Mouse (Mus musculus): ENCODE results near the gene Ncoa3. TPM values are rescaled to one million over a fixed set of nuclear protein-coding genes. Genes with fewer than 3 reads are reported as not detected.
"Not testable (repeated sequence)": the region's sequence is repeated elsewhere in the genome, so short reads cannot be mapped to it uniquely, and the experiment has no call there.

Ncoa3 gene
- total RNA-seq (2021) = 10 to 100 TPM; 32.1 to 35.9 TPM
- long read RNA-seq, experiment 1, full-length matches to known transcripts = 2 of 6 reads
- long read RNA-seq, experiment 1, partial matches to known transcripts = 3 of 6 reads
- long read RNA-seq, experiment 1, other reads (novel, unspliced or antisense) = 1 of 6 reads
- long read RNA-seq, experiment 2, full-length matches to known transcripts = 2 of 2 reads
- long read RNA-seq, experiment 2, partial matches to known transcripts = 0 of 2 reads
- long read RNA-seq, experiment 2, other reads (novel, unspliced or antisense) = 0 of 2 reads

GRCm38 (mm10) chr2:165992270-165993172, at the start of gene Ncoa3:
Gene Ncoa3 (plus strand): TSS chr2:165992636.
- peak; percentile 93 to 96 for DNase-seq (ENCODE audit: low spot score in 2 of 2)

DNA sequence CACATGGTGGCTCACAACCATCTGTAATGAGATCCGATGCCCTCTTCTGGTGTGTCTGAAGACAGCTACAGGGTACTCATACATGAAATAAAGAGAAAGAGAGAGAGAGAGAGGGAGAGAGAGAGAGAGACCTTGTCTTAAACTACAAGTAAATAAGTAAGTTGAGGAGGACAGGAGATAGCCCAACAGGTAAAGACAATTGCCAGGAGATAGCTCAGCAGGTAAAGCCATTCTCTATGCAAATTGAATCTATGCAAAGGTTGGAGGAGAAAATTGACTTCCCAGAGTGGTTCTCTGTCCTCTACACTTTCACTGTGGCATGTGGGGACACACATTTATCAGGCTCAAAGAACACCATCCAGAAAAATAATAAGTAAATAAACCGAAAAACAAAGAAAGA, 49.3 kb upstream of the Ncoa3 start:
- no peak for DNase-seq (ENCODE audit: low spot score in 2 of 2)

DNA sequence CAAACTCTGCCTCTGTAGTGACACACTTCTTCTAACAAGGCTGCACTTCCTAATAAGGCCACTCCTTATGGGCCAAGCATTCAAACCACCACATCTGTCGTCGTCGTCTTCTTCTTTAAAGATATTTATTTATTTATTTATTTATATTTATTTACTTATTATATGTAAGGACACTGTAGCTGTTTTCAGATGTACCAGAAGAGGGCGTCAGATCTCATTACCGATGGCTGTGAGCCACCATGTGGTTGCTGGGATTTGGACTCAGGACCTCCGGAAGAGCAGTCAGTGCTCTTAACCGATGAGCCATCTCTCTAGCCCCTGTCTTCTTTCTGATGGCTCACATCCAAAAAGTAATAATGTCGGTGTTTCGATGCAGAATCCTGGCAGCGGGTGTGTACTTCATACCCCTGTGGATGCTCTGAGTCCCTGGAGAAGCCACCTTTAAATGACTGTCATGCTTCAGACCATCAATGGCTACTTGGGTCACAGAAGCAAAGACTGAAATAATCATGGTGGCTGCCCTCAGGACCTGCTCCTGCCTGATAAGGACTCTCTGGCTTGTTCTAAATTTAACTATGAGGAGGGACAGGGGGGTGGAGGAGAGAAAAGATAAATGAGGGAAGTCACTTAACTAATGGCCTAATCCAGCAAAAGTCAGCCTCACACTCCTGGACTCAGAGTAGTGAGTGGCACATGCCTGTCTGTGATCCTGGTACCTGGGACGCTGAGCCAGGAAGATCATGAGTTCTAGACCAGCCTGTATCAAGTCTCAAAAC, 47.7 kb upstream of the Ncoa3 start:
- DNase-seq (ENCODE audit: low spot score in 2 of 2) = no peak

- DNase-seq (ENCODE audit: low spot score in 2 of 2) = no peak
Measured at GRCm38 (mm10) chr2:165946046-165946564, 46.3 kb upstream of the Ncoa3 start.

GRCm38 (mm10) chr2:165948007-165948406, 44.4 kb upstream of the Ncoa3 start:
- no peak for DNase-seq (ENCODE audit: low spot score in 2 of 2)

DNA sequence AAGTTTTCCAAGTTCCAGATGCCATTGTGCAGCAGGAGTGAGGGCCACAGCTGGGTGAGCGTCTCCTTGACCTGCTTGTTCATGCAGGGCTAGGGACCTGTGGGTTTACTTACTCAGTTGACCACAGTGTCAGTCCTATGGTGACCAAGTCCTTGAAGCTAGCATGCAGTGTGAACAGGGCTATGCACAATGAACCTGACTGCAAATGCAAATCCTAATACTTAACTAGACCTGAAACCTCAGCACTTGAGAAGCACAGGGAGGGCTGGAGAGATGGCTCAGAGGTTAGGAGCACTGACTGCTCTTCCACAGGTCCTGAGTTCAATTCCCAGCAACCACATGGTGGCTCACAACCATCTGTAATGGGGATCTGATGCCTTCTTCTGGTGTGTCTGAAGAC, 43.7 kb upstream of the Ncoa3 start:
- DNase-seq (ENCODE audit: low spot score in 2 of 2) = not testable (repeated sequence)

DNA sequence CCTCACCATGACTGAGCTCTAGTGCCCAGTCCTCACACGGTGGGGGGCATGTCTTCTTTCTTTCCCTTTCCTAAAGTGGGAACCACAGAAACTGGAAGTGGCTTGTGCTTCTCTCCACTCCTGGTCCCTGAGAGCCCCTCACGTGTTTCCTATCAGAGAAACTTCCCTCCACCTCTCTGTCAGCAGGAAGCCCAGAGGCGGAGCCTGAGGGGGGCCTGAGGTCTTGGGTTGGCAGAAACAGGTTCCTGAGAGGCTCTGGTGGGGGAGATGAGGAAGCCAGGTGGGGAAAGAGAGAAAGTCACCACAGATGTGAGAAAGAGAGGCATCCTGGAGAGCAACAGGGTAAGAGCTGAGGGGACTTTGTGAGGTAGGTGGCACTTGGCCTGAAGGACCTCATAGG, 42.7 kb upstream of the Ncoa3 start:
- DNase-seq (ENCODE audit: low spot score in 2 of 2) = no peak

DNA sequence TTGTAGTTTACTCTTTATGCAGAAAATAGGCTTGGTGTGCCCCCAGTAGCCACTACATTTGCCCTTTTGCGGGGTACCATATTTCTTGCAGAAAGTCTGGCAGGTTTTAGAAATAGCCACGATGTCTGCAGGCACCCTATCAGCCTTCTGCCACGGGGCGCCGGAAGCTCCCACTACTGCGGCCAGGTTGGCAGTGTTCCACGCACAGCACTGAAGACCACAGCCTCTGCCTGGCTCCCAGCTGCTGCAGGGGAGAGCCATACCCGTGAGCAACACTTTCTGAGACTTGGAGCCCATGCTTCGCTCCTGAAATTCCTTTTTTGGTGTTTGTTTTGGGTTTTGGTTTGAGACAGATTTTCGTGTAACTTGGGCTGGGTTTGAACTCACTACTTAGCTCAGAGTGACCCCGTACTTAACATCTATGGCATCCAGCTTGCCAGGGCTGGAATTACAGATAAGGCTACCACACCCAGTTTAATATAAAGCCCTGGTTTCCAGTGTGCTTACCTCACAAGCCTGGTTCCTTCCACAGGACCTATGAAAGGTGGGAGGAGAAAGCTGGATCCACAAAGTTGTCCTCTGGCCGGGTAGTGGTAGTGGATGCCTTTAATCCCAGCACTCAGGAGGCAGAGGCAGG, 40.9 kb upstream of the Ncoa3 start:
- DNase-seq (ENCODE audit: low spot score in 2 of 2) = no peak

GRCm38 (mm10) chr2:165954872-165955271, 37.6 kb upstream of the Ncoa3 start:
- peak in 1 of 2 experiments; percentile 31 for DNase-seq (ENCODE audit: low spot score in 2 of 2)

DNA sequence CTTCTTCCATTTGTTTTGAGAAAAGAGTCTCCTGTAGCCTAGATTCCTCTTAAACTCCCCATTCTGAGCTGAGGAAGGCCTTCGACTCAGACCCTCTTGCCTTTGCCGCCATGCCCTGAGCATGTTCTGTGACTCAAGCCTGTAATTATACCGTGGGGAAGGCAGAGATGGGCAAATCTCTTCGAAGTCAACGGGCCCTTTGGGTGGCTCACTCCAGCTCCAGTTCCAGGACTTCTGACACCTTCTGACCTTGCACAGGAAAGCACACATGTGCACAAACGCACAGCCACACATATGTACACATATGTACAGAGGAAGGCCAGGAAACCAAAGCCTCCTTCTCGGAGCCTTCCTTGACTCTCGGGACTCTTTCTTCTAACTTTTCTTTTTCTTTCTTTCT, 37.0 kb upstream of the Ncoa3 start:
- no peak for DNase-seq (ENCODE audit: low spot score in 2 of 2)

DNA sequence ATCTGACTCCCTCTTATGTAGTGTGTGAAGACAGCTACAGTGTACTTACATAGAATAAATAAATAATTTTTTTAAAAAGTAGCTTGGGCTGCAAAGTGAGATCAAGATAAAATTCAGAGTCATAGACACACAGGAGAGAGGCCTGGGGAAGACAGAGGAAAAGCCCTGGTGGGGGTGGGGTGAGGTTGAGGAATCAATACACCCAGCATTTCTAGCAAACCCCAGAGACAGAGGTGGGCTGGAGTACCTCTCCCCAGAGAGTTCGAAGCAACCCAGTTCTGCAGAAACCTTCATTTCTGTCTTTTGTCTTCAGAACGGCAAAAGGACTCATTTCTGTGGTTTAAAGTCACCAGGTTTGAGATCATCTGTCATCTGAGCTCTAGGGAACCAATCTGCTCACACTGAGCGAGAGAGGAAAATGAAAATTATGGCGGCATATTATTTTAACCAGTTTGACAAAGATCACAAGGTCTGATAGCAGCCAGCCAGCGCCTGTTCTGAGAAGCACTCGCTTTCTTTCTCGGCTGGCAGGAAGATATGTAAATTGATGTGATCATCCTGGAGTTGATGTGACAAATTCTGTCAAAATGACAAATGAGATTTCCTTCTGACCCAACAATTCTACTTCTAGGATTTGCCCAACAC, 36.2 kb upstream of the Ncoa3 start:
- no peak for DNase-seq (ENCODE audit: low spot score in 2 of 2)

DNA sequence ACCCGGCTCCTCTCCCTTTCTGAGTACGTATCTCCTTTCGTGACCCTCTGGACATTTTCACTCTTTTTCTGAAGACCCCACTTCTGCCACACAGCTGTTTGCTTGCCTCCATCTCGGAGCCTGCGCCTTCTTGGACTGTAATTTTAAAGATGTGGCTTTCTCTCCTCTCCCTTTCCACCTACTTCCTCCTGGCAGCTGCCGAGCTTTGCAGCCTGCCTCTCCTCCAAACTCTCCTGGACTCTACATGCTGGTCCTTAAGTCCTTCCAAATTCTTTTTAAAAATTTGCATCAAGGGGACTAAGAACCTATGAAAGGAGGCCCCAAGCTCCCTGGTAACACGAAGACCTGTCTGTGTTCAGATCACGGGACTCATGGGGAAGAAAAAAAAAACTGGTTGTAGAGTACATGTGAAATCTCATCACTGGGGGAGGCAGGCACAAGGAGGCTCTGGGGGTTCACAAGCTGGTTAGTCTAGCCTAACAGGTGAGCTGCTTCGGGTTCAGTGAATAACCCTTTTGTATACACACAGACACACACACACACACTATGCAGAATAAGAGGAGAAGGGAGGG, 35.1 kb upstream of the Ncoa3 start:
- DNase-seq (ENCODE audit: low spot score in 2 of 2) = no peak

GRCm38 (mm10) chr2:165958556-165958955, 33.9 kb upstream of the Ncoa3 start:
- DNase-seq (ENCODE audit: low spot score in 2 of 2) = no peak

DNA sequence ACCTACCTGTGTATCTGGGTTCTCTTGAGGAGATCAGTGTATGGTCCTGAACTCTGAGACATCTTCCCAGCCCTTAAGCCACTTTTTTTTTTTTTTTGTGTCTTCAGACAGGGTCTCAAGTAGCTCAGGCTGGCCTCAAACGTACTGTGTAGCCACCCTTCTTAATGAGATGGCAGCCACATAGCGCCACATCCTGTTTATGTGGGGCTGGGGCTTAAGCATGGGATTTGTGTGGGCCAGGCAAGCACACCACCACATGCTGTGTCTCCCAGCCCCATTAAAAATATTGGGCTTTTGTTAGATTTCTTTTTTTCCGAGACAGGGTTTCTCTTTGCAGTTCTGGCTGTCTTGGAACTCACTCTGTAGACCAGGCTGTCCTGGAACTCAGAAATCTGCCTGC, 31.7 kb upstream of the Ncoa3 start:
- no peak for DNase-seq (ENCODE audit: low spot score in 2 of 2)

DNA sequence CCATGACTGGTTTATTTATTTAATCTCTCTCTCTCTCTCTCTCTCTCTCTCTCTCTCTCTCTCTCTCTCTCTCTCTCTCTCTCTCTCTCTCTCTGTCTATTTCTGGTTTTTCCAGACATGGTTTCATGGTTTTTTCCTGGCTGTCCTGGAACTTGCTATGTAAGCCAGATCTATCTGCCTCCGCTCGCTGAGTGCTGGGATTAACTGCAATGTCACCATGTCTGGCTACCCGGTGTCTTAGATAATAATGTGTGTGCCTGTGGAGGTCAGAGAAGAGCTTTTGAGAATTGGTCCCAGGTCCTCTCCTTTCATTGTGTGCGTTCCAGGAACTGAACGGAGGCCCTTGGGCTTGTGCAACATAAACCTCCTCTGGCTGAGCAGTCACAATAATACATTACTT, 29.6 kb upstream of the Ncoa3 start:
- DNase-seq (ENCODE audit: low spot score in 2 of 2) = no peak

DNA sequence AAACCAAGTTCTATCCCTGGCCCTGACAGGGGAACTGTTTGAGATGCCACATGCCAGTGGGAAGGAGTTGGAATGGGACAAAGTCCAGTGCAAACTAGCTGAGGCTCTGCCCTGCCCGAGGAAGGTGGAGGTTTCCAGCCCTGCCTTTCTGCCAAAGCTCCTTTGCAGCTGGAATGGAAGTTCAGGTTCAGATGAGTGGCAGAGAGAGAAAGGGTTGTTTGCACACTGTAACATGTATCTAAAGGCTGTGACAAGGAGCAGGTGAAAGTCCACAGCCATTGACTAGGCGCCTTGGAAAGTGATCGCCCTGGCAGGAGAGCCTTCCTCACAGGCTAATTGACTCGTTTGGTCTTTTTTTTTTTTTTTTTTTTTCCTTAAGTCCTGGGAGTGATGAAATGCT, 28.3 kb upstream of the Ncoa3 start:
- DNase-seq (ENCODE audit: low spot score in 2 of 2) = no peak

DNA sequence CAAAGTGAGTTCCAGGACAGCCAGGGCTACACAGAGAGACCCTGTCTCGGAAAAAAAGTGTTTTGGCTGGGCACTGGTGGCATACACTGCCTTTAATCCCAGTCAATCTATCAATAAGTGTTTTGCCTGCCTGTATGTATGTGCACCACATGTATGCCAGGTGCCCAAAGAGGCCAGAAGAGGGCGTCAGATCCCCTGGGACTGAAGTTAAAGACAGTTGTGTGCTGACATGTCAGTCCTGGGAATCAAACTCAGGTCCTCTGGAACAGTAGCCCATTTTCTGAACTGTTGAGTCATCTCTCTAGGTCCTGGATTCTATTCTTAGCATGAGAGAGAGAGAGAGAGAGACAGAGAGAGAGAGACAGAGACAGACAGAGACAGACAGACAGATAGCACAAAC, 25.4 kb upstream of the Ncoa3 start:
- DNase-seq (ENCODE audit: low spot score in 2 of 2) = no peak

DNA sequence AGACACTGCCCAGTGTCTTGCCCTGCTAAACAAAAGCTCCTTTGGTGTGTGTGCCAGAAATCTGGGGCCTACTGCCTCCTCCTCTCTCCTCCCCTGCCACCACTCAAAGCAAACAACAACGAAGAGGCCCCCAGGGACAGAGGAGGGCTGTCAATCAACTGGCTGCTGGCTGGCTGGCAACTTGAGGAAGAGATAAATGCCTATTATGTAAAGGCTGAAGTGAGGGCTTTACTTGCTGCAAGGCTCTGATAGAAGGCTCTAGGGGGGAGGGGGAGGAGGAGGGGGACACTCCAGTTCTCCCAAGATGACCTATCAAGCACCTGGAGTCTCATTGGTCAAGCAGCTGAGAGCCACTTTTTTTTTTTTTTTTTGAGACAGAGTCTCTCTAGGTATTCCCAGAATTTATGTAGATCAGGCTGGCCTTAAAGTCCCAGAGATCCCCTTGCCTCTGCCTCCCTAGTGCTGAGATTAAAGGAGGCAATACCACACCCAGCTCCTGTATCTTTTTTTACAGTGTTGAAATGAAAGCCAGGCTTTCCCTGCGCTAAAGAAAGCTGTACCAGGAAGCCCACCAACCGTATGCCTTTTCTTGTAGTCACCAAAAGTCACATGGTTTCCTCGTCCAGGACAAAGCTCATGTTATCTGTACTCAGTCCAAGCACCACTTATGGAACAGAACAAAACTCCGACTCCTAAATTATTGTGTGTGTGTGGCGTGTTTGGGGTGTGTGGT, 24.4 kb upstream of the Ncoa3 start:
- peak in 1 of 2 experiments; percentile 27 for DNase-seq (ENCODE audit: low spot score in 2 of 2)

- peak; percentile 29 to 38 for DNase-seq (ENCODE audit: low spot score in 2 of 2)
Measured at GRCm38 (mm10) chr2:165968876-165969275, 23.6 kb upstream of the Ncoa3 start.
